Mouse (Mus musculus) liver (tissue): ENCODE measurements at regions not wholly inside any gene's neighbourhood (a gene's known extent, or its start where the extent isn't known, plus 50 kb on each side); places are given as distances from the start of the nearest gene placed in this dataset.

Experiments
- DNase-seq: peaks from one replicate; pipeline ENCODE4 v3.0.0-alpha.2; 2020; ENCODE audit warnings: mixed read lengths

GRCm38 (mm10) chr11:112282911-112283310 is 499.1 kb upstream of the Sox9 start:
- DNase-seq = no peak

DNA sequence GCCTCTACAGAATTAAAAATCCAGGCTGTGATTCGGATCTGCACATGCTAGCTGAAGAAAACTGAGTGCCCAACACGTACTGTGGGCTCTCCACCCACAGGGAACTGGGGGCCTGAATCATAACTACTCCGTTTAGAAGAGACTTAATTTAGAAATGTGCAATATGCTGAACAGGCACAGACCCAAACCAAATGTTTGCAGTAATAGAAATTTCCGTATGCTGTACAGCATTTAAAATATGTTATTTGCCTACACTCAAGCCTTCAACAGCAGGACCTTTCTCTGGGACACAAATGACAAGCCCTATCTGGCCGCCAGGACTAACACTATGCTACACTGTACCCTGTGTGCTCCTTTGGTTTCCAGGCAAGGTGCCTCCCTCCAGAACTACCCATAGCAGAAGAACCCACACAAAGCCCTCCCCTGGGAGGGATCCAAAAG is 483.1 kb upstream of the Sox9 start:
- no peak for DNase-seq

DNA sequence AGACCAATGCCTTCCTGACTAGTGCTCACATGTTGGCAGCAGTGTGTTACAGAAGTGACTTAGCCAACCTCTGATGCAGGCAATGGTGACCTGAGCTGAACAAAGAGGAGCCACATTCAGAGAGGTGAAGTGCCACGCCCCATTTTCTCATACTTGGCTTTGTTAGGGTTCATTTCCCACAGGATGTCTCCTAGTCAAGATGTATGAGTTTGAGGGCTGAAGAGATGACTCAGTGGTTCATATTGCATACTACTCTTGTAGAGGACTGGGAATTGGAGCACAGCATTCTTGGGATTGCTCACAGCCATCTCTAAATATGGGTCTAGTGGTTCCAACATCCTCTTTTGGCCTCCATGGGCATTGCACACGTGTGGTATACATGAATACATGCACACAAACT is 478.9 kb upstream of the Sox9 start:
- DNase-seq = no peak

DNA sequence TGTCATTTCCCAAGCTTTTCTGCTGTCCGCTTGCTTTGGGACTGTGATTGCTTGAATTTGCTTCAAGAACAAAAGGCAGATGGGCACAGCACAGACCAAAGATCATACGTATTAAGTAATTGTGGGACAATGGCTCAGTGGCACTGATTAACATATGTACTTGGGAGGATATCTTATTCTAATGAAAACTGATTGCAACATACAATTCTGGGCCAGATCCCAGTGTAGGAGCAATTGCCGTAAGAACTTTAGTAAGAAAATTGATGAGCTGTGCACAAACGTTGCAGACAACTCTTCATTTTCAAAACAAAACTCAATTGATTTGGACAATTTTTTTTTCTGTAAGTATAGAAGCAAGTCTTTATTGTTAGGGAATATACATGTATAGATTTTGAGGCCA is 456.2 kb upstream of the Sox9 start:
- DNase-seq = no peak

DNA sequence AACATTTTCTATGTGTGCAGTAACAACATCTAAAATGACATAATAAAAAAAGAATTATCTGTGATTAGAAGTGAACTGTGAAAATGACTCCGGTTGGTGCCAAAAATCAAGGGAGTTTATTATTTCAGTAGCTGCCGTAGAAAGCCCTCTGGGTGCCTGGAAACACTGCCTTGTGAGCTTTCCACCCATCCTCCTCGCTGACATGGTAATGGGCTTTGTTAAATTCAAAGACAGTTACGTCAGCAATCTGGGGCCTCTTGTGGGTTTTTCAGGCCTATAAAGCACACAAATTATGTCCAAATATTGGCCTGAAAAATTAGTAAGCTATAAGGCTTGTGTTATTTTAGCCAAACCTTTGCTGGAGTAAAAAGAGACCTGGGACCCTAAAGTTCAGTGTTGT is 454.4 kb upstream of the Sox9 start:
- no peak for DNase-seq

- no peak for DNase-seq
Observed at GRCm38 (mm10) chr11:112345133-112345532, 436.9 kb upstream of the Sox9 start.

DNA sequence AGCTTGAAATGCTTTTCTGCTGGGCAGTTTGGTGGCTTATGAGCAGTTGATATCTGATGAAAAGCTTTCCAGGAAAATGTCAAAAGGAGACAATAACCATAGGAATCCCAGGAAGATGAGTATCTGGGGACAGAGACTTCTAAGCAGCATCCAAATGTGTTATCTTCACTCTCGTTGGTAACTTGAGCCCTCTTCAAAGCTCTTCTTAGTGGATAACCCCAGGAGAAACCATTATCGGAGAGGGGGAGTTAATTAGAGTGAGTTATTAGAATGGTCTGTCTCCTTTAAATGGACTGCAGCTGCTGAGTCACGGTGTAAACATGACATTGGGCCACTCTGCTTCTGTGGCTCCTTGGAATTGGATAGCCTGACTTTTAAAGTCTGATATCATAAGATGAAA is 436.4 kb upstream of the Sox9 start:
- DNase-seq = no peak

GRCm38 (mm10) chr11:112346089-112346488 is 435.9 kb upstream of the Sox9 start:
- DNase-seq = no peak

DNA sequence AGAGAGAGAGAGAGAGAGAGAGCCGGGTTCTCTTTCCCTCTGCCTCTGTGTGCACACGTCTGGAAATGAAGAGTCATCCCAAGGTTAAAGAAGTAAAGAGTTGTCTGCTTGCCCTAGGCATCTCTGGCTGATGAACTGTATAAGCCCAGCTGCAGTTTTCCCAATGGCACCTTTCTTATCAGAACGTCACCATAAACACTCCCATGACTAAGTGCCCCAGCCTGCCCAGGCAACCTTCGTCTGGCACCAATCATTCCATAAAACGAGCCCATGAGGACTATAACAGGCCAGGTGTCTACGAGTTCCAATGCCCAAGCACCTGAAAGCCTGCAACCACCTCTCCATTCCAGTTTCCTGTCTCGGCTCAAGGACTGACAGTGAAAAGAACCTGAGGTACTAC is 435.5 kb upstream of the Sox9 start:
- no peak for DNase-seq

DNA sequence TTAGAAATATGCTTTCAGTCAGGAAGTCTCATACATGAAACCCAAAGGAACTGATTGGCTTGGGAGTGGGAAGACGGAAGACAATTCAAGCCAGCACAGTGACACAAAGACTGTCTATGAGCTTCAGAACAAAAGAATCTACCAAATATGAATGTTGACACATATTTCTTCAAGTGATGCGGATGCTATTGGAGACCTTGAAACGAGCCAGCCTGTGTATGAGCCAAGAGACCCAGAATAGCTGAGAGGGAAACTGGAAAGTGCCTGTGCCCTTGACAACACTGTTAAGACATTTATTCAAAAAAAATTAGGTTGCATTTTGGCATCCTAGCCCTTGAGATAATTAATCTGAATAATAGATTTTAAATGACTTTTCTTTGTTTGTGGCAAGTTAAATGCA is 426.7 kb upstream of the Sox9 start:
- no peak for DNase-seq

GRCm38 (mm10) chr11:112366715-112367114 is 415.3 kb upstream of the Sox9 start:
- DNase-seq = no peak

DNA sequence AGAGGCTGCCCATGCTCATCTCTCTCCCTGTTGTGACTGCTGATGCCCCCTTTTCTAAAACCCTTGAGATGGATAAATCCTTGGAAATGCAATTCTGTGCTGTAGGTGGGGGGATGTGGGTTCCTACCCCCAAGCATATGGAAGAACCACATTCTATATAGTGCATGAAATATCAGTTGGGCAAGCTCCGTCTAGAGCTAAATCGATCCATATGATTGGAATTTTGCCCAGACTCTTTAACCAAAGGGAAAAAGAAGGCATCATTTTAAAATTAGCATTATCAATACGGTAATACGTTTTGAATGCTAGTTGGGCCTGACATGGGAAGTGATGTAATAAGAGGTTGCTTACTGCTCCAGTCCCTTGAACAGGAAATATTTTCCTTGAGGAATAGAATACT is 411.1 kb upstream of the Sox9 start:
- no peak for DNase-seq

GRCm38 (mm10) chr11:112400069-112400468 is 382.0 kb upstream of the Sox9 start:
- DNase-seq = no peak

GRCm38 (mm10) chr11:112407681-112408080 is 374.3 kb upstream of the Sox9 start:
- DNase-seq = no peak

- DNase-seq = no peak
Observed at GRCm38 (mm10) chr11:112412434-112412833, 369.6 kb upstream of the Sox9 start.

- DNase-seq = no peak
Observed at GRCm38 (mm10) chr11:112442639-112443038, 339.4 kb upstream of the Sox9 start.

- no peak for DNase-seq
Observed at GRCm38 (mm10) chr11:112443890-112444289, 338.1 kb upstream of the Sox9 start.

- DNase-seq = no peak
Observed at GRCm38 (mm10) chr11:112449632-112450031, 332.4 kb upstream of the Sox9 start.

GRCm38 (mm10) chr11:112450227-112450626 is 331.8 kb upstream of the Sox9 start:
- DNase-seq = peak; percentile 3

DNA sequence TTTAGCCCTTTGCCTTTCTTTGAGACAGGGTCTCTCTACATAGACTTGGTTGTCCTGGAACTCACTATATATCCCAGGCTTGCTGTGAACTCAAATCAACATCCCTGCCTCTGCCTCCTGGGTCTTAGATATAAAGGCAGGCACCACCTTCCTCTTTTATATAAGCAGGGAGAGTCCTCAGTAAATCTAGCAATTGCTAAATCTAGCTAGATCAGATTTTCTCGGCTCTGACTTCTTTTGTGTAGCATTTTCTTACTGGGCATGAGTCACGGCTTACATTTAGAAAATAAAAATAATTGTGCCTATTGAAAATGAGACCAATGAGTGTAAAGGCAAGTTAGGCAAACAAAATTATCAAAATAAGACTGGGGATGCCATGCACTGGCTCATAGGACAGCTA is 323.9 kb upstream of the Sox9 start:
- no peak for DNase-seq

DNA sequence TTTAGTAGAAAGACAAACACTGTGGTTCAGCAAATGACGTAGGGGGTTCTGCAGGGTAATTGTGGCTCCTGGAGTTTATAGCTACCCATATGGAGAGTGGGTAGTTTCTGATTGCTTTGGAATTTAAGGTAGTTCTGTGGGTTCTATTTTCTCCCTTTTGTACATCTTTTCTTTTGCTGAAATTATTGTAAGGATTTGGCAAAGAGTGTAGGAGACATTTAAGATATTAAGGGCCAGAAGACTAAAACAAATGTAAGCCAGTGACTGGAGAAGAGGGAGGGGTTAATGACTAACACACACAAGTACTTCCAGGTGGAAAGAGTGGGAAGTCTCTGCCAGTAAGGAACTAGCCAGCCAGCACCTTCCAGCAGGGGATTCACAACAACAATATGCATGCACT is 318.9 kb upstream of the Sox9 start:
- no peak for DNase-seq

DNA sequence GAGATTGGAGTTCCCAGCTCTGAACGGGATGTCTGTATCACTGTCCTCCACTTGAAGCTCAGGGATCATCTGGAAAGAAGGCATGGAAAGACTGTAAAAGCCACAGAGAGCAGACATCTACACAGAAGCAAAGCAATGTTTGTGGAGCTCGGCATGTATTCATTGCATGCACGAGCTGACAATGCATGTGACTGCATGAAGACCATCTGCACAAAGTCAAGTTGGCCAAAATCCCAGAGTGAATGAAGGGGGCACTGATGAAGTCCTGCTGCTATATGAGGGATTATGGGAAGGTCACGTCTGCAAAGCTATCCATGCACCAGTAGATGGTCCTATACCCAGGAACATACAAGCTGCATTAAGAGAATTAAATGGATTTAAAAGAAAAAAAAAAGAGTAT is 317.6 kb upstream of the Sox9 start:
- DNase-seq = no peak

DNA sequence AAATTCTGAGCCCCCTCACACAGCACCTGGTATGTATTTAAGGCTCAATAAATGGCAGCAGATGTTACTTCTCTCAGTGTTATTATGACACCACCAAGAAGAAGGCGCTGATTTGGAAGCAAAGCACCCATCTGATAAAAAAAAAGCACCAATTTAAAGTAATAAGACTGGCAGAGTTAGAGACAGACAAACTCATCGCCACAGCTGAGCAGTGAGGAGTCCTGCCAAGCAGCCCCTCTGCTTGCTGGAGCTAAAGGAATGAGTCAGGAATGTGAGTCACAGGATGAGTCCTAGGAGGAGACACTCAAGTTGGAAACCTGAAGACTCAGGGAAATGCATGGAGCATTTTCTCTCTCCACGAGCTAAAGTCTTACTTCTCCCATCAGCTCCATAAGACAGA is 311.7 kb upstream of the Sox9 start:
- DNase-seq = no peak

DNA sequence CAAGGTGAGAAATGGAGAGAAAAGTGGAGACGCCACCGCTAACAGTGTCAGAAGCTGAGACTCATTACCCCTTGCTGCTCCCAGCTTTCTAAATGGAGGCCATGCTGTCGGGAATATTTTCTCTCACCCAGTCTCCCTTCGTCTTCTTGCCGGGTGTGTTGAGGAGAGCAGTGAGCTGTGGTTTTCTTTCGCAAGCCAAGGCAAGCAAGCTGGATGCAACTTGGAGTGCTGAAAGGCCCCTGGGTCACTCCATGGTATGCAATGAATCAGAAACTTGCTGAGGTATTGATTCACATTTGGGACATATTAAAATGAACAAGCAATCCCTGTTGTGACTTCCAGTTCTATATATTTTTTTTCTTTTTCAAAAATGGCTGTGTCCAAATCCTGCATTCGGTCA is 308.8 kb upstream of the Sox9 start:
- no peak for DNase-seq

- DNase-seq = no peak
Observed at GRCm38 (mm10) chr11:112473681-112474080, 308.3 kb upstream of the Sox9 start.

DNA sequence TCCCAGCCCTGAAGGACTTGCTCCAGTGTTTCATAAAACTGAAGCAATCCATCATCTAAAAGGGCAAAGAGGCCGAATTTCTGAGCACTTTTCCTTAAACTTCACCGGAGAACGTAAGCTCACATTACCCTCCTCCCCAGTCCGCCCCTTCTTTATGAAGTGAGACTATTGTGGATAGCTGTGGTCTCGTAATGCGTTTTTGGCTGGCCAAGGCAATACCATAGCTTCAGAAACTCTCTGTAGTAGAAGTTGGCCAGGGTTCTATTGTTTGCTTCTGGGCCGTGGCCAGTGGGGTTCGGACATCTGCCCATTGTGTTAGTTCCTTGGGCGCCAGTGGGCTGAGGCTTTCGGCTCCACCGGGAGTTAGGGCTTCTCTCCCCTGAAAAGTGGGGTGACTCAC is 301.7 kb upstream of the Sox9 start:
- DNase-seq = no peak
